Mouse (Mus musculus) adrenal gland, postnatal 14 days (tissue): ENCODE measurements at regions not wholly inside any gene's neighbourhood (a gene's known extent, or its start where the extent isn't known, plus 50 kb on each side); places are given as distances from the start of the nearest gene placed in this dataset.
"Not testable (repeated sequence)": the region's sequence is repeated elsewhere in the genome, so short reads cannot be mapped to it uniquely, and the experiment has no call there.

Source experiments
- DNase-seq: peaks from one replicate; pipeline ENCODE4 v3.0.0; 2021; ENCODE audit warnings: mixed read lengths

DNA sequence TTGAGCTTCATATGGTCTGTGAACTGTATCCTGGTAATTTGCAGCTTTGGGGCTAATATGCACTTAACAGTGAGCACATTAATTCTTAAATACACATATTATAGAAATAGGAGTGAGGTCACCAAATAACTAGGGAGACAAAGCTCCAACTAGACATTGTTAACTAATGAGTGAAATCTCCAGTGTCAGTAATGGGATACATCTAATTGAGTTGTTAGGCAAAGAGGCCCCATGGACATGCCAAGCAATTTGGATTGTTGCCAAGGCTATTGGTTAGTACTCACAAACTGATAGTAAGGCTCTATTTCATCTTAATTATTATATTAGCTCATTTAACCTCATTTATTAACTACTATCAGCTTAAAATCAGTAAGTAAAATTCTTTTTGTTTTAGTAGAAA, 698.5 kb downstream of the Triml1 start:
- DNase-seq: no peak

DNA sequence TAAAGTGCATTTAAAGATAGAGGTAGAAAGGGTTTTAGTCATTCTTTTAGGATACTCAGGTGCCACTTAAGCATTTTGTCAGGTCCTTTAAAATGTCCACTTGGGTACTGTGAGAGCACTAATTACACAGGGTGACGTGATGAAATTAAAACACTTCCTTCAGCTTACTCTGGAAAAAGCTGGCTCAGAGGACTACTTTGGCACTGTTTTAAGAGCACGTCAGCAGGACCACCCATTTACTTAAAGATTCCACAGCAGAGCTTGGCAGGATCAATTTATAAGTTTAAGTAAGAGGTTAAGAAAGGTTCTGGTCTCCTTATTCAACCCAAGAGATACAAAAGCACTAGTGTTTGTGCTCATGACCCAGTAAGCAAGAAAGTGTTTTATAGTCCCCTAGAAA, 738.7 kb downstream of the Triml1 start:
- DNase-seq: no peak

DNA sequence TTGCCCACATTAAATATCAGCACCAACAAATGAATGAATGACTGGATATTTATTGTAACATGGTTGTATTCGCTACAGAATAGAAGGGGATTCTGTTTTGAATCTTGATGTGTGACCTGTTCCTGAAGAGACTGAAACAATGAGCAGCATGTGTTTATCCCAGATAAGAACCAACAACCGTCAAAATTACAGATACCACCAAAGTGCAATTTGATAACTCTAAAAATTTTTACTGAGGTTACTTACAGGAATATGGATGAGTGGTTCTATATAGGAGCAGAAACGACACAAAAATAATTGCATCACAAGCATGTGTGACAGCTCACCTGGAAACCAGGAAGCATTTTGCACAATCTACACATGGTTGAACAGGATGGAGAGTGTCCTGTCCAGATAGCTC, 744.4 kb downstream of the Triml1 start:
- no peak for DNase-seq

DNA sequence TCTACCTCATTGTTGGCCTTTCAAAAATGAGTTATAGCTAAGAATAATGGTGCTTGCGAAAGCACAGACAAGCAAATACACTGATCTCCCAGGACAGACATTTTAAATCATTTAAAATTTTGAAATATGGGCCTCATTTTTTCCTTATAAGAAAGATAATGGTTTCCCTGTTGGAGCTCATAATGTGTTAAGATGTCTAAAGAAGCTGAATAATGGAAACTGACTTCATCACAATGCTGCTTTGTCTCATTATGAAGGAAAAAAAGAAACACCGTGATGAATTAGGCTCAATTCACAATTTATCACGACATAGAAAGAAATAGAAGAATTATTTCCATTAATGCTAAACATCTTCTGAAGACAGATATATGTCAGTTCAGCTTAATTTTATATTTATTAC, 752.5 kb downstream of the Triml1 start:
- DNase-seq: no peak

DNA sequence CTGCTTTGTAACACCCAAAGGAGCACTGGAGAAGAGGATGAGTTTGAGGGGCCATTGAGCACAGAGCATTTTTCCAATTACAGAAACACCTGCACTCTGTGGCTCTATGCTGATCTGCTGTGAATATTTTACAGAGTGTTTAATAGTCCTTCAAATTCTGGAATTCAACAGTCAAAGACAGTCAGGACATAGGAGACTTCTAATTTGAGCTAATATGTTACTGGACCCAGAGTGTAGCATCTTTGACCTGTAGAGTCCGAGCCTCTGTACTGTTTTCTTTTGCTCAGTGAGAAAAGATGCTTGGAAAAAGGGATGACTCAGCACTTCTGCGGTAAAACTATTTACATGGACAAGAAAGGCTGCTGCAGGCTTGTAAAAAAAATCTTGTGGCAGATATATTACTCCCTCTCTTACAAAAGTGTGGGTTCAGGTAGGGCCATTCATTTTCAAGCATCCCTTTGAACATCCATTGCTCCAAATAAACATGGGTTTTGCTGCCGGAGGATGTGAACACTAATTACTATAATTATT, 793.1 kb downstream of the Triml1 start:
- DNase-seq: no peak

DNA sequence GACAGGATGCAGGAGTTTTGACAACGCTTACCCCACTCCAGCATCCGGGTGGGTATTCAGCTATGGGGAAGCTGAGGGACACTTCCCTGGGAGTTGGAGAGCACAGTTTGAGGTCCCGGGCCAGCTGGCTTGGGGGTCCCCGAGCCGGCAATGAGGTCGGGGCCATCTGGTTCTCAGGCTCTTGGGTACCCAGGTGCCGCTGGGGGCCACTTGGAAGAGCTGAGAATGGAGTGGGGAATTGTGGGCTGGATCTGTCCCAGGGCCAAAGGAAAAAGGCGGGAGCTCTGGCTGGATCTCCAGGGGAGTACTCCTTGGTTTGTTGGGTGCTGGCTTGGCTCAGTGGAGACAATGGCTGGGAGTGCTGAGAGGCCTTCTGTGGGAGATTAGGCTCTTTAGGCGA, 806.6 kb downstream of the Triml1 start:
- no peak for DNase-seq

DNA sequence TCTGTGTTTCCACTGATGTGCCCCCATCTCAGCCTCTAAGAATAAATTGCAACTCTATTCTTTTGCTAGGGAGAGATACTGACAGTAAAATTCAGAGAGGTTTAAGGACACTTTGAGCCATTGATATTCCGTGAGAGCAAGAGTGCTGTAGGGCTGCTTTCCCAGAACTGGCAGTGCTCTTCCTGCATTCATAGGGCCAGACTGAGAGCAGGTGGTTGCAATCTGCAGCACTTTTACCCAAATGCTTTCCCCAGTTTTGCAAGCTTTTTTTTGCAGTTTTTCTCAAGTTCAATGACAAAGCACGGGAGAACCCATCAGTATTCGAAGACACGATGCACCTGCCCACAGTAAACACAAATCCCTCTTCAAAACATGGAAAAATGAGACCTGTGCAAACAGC, 816.6 kb downstream of the Triml1 start:
- DNase-seq: no peak

DNA sequence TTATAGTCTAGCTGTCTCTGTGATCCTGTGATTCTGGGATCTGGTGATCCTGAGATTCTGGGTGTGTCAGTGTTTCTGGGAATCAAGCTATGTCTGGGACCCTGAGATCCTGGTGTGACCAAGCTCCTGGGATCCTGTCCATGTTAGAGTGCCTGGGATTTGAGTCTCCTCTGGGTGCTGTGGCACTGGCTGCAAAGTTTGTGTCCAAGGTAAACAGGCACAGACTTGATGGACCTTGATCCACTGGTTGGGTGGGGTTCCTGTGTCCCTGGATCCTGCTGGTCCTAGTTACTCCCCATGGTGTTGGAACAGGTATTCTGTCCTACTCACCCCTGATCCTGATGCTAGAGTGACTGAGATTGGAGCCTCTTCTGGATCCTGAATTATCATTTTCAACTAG, 818.4 kb downstream of the Triml1 start:
- no peak for DNase-seq

DNA sequence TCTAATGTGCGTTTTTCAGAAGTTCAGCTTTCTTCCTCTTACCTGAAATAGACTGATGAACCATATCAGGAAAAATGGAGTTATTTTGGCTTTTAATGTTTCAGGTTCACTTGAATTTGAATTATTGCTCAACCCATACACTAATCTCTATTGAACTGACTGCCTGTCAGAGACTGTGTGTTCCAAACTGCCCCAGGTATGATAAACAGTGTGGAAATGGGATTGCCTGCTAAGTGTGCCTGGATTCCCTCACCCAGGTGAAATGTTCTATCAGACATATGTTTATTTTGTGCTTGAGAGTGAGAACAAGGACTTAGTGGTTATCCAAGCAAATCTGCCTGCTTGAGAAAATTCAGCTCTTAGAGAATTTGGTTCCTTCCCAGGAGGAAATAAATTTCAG, 830.2 kb downstream of the Triml1 start:
- no peak for DNase-seq

DNA sequence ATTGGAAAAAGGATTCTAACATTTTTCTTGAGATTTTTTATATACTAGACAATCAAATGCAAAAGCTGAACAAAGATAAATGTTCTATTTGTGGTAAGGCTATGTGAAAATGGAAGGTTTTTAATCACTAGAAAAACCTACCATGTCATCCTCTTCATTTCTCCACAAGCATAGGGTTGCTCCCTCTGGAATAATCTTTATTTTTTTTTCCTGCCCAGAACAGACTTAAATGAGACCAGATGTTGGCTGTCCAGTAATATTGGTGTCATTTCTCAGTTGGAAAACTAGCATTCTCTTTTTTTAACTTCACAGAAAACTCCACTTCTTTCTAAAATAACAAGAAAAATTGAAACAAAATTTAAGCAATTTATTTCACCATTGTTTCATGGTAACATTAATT, 849.9 kb downstream of the Triml1 start:
- DNase-seq: no peak

DNA sequence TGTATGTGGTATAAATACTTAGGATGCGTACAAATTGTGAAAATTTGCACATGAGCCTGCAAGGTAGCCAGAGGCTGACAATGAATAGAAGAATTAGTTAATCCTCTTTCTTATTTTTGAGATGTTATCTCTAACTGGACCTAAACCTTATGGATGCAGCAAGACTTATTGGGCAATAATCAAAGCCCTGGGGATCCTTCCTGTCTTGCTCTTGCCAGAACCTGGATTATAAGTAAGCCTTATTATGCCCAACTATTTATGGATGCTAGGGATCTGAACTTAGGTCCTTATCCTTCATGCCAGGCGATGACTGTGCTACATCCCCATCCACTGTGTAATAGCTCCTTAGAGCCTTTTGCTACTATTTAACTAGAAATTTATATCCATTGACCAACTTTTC, 859.3 kb downstream of the Triml1 start:
- DNase-seq: no peak

DNA sequence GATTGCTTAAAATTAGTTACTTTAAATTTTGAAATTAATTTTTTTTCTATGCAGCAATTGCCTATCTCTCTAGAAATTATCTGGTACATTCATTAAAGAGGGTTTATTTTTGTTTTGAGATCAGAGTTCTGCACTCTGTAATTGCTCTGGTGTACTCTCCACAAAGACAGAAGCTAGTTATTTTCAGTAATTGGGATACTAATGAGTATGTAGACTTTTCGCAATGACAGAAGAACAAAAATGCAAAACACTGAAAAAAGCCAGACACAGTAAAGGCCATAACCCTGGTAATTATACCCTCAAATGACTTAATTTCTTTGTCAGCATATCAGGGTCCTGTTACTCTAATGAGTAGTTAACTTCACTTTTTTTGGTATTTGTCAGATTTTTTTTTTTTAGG, 836.5 kb upstream of the Frg1 start:
- no peak for DNase-seq

DNA sequence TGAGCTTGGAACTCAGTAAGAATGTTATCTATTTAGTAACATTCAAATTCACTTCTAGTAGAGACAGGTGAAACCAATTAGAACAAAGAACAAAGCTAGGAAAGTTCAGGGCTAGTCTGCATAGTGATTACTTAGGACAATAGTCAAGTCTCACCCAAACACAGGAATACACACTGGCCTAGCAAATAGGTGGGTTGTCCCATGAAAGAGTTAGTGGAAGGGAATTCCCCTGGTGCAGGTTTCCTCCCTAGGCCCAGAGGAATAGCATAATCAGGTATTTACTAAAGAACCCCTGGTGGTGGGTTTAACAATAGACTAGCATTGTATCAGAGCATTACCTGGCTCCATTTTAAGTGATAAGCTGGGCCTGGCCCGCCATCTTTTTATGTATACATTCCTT, 825.4 kb upstream of the Frg1 start:
- not testable (repeated sequence) for DNase-seq

DNA sequence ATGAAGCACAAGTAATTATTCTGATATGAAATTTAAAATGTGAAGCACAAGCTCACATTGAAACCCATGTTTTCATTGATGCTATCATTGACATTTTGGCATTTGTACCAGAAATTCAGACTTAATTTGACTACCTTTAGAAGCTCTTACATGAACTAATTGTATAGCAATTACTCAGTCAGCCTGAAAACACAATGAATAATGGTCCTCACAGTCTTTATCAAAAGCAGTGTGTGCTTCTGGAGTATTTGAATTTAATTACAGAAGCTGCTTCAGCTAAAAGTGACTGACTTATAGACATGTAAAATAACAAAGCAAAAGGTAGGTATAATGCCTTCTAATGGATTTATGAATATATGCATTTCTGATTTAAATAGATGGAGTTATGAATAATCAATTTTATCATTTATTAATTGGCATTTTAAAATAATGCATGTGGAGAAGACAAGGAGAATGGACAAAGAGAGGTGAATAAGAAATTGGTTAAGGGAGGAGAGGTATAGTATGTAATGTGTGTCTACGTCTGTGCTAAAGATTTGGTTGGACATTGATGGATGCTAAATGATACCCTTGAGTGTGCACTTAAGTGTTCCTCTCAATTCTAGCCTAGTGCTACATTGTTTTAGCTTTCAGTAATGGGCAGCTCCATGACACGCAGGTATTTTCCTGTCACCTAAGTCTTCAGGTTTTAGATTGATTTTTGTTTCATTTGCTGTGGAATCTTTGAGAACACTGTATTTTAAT, 803.2 kb upstream of the Frg1 start:
- DNase-seq: no peak

DNA sequence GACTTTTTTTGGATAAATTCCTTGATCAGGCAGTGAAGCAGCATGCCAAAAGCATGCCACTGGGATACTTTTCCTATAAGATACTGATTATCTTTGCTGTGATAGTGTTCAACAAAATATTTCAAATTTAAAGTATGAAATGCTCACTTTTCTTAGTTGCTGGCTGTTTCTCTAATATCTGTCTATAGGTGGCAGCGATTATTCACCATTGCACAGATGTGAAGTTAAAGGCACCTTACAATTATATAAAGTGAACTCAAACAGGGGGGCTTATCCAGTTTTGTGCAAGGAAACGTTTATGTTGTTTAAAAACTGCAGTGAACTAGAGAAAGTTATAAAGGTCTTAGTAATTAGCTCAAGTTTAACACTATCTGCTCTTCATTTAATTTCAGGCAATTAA, 794.1 kb upstream of the Frg1 start:
- no peak for DNase-seq

DNA sequence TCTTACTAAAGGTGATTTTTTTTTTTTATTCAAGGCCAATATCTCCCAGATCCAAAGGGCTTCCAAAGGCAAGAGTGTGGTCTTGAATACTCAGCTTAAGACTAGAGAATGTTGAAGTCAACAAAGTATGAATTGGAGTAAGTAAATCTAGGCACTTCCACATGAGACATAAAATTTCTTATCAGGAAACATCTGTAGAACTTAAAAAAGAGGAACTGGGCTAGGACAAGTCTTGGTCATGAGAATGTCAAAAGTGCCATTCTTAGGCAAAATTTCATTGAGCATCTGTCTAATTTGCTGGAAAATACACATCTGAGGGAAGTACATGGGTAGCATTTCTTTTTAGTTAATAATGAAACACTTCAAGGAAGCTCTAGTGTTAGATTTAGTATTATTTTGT, 793.1 kb upstream of the Frg1 start:
- DNase-seq: no peak

DNA sequence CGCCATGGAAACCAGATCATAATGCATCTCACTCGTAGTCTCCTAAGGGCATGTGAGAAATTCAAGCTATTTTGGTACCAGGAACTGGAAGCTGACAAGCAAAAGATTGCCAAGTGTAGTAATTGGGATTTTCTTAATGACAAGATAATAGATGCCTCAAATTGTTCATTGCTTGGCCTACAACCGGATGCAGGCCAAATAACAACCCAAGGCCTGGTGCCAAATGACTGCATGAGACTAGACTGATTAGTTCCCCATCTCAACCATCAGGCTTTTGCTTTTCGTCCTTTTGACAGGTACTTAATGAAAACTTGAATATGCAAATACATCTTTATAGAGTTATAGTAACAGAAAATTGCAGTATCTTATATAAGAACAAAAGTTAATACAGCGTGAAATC, 780.4 kb upstream of the Frg1 start:
- no peak for DNase-seq

DNA sequence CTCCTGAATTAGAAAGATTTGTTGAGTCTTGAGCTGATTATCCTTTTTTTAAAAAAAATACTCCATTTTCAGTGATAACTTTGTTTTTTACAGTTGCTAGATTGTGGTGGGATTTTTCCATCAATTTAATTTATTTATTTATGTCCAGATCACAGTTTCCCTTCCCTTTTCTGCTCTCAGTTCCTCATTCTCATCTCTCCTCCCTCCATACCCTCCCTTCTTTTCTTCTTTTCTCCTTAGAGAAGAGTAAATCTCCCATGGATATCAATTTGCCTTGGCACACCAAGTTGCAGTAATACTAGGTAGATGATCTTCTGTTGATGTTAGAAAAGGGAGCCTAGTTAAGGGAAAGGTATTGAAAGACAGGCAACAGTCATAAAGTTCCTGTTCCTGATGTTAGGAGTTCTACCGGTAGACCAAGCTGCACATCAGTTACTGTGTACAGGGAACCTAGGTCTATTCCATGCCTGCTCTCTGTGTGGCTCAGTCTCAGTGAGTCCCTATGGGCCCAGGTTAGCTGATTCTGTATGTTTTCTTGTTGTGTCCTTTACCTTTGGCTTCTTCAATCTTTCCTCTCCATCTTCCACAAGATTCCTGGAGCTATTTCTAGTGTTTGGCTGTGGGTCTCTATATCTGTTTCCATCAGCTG, 777.2 kb upstream of the Frg1 start:
- no peak for DNase-seq

DNA sequence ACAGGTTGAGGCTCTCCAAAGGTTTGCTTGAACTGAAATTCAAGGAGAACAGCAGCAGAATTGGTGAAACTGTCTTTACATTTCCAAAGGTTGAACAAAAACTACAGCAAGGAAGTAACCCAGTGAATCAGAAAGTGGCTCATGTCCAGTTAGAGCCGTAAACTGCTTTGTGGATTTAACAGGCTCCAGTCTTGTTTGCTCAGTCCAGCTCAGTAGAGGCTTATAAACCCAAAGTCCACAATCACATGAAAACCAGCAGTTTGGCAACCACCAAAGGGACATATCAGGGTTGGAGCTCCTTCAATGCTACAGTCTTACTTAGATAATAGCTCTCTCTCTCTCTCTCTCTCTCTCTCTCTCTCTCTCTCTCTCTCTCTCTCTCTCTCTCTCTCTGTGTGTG, 770.2 kb upstream of the Frg1 start:
- DNase-seq: no peak

DNA sequence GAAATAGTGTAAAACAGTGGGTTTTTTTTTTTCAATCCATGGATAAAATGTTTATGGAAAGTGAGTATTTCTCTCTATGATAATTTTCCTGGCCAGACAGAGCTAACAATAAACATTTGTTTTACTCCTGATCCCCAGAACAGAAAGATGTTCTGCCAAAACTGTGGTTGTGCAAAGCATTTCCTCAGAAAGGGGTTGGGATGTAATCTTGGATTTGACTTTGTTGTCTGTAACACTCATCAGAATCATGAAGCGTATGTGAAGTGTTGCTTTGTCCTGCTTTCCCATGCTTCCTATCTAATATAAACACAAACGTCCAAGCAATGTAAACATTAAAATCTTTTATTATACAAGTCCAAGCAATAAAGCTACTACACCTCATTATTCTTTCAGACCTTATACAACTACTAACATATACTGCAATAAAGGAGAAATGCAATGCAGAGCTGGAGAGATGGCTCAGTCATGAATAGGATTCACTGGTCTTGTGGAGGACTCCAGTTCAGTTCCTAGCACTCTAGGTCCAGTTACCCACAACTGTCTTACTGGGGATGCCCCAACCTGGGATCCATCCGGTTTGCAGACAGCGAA, 766.5 kb upstream of the Frg1 start:
- no peak for DNase-seq

DNA sequence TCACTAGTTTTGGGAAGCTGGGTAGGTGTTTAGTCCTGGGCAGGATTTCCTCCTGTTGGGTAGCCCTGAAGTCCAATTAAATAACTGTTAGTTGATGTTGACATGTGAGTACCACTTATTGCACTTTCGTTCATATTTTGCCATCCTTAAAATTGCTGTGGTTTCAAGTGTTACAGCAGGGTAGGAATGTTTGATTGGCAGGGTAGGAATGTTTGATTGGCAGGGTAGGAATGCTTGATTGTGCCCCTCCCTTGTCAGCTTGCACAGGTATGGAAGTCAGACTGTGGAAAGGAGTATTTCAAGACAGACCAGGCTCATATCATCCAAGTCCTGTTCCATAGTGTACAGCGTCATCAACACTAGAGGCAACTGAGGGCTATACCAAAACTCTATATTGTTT, 745.6 kb upstream of the Frg1 start:
- DNase-seq: no peak

DNA sequence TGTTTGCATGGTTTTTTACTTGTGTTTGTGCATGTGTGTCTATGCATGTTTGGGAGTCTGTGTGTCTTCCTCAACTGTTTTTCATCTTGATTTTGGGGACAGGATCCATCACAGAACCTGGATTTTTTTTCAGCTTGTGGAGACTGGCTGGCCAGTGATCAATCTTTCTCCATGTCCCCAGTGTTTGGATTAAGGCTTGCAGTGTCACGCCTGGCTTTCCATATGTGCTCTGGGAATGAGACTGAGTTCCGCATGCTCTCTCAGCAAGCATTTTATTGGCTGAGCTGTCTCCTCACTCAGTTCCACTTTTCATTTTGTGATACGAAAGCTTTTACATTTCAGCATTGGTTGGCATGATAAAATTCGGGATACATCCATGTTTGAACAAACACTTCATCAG, 740.1 kb upstream of the Frg1 start:
- DNase-seq: no peak

DNA sequence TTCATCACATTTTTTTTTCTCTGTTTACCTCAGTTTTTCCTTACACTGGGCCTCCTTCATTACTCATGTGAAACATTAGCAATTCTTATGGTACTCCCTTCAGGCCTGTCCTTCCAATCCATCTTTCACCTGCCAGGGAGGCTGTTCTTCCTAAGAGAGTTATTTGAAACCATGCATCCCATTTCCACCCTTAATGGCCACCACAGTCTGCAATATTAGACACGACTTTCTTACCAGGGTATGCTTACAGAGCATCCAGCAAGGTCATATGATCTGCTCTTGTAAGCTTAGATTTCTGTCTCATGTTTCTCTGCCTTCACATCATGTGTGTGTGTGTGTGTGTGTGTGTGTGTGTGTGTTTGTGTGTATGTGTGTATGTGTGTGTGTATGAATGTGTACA, 739.7 kb upstream of the Frg1 start:
- no peak for DNase-seq

DNA sequence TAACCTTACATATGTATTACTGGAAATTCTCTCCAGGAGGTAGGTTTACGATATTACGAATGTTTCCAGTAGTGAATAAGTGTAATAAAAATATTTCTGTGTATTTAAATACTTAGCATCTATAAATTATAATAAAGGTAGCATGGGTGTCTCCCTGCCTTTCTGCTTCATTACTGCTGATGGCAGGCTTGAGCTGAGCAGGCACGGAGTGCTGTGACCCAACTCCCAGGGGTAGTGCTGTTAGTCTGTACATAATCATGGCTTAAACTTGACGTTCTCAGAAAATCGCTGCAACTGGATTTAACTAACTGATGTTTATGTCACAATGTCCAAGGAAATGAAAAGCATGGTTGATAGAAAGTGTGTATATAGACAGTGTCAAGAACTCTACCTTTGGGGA, 727.8 kb upstream of the Frg1 start:
- DNase-seq: no peak
